Mouse (Mus musculus) kidney, adult 2 months (tissue): Measurements from ENCODE around the gene Prrt2. TPM values are rescaled to one million over a fixed set of nuclear protein-coding genes. Genes with fewer than 3 reads are reported as not detected.

Experiments used
- DNase-seq: peaks from one replicate; pipeline ENCODE4 v3.0.0; 2021
- H3K27ac ChIP-seq: fragments of 200-500 bp; 2 replicates; pipeline ENCODE4 v1.5.1; 2012; ENCODE audit warnings: low read depth, low read length, control low read depth, inconsistent platforms; ENCODE audit not compliant: insufficient read depth
- H3K27me3 ChIP-seq: fragments of 200-500 bp; replicated peaks from 2 replicates; pipeline ENCODE4 v1.6.1; 2012; ENCODE audit warnings: mild to moderate bottlenecking, moderate library complexity, low read length, inconsistent platforms; ENCODE audit not compliant: control insufficient read depth, insufficient read depth
- H3K36me3 ChIP-seq: fragments of 200-500 bp; 2 replicates; pipeline ENCODE4 v1.6.1; 2012; ENCODE audit warnings: mild to moderate bottlenecking, moderate library complexity, low read length, inconsistent platforms; ENCODE audit not compliant: control insufficient read depth, insufficient read depth
- H3K4me1 ChIP-seq: fragments of 200-500 bp; 2 replicates; pipeline ENCODE4 v1.6.1; 2011; ENCODE audit warnings: low read length; ENCODE audit not compliant: control insufficient read depth, insufficient read depth
- H3K4me3 ChIP-seq: fragments of 200-500 bp; 2 replicates; pipeline ENCODE4 v1.5.1; 2011; ENCODE audit warnings: mild to moderate bottlenecking, low read depth, low read length, control low read depth; ENCODE audit not compliant: insufficient read depth
- CTCF ChIP-seq: fragments of 200-500 bp; conservative IDR thresholded peaks from 2 replicates; pipeline ENCODE4 v1.5.1; 2011; ENCODE audit warnings: low read depth, mild to moderate bottlenecking, control low read depth, low read length, moderate library complexity, mixed read lengths; ENCODE audit not compliant: insufficient read depth, insufficient read length
- POLR2A ChIP-seq: fragments of 200-500 bp; IDR thresholded peaks from one replicate; pipeline ENCODE4 v1.6.1; 2011; ENCODE audit warnings: low read depth, low read length, control low read depth
- WGBS: fragments of 180-500 bp; shearing (Covaris S2); methylation state at CpG from one replicate; pipeline ENCODE4 v1.1.7; 2018; 5-methylcytosine and 5-hydroxymethylcytosine counted together
- polyA plus RNA-seq: library from polyadenylated mRNA; depleted of rRNA; stranded (reverse); fragments of >200 nt; gene quantifications from 2 replicates; pipeline ENCODE4 v1.2.3, GENCODE M21; 2012

Gene Prrt2
- polyA plus RNA-seq, 1 experiment: 3.6 TPM

DNA sequence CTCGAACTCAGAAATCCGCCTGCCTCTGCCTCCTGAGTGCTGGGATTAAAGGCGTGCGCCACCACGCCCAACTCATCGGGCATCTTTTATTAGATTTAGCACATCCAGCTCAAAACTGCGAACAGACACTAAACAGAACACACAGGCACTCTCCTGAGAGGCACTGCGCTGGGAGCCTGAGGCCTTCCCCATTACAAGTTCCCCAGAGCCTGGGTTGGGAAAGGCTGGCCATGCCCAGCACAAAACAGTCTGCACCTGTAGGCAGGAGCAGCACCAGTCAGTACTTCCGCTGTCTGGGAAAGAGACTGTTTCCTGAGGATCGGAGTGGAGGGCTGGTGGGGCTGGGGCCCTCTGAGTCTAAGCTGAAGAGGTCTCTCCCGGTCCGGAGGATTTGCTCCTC, 6.0 kb downstream of the Prrt2 start:
- no peak for DNase-seq
- no peaks in the 10 kb centered on the region for H3K36me3 ChIP-seq
- WGBS: 91% methylated on average over 12 of the region's 12 CpGs
- H3K27me3 ChIP-seq: no peaks in the 10 kb centered on the region
- no peak overlapping the region for H3K27ac ChIP-seq
- no peak for TF ChIP-seq CTCF
- no peak for TF ChIP-seq POLR2A
- H3K4me1 ChIP-seq: peaks cover 11% of the 10 kb centered on the region; the same call in 1 of the 2 replicates
- no peak overlapping the region for H3K4me3 ChIP-seq

GRCm38 (mm10) chr7:127014320-127014719, 6.7 kb downstream of the Prrt2 start, which contains the start of gene Mvp:
Mvp (minus strand) TSS chr7:127014621.
- Histone ChIP-seq H3K27ac (peak within 1 kb of the TSS; percentile 89), H3K36me3 (no peaks in the 10 kb centered on the region), H3K4me1 (peaks cover 11% of the 10 kb centered on the region; the same call in 1 of the 2 replicates), H3K27me3 (no peaks in the 10 kb centered on the region), H3K4me3 (peak within 1 kb of the TSS; percentile 90)
- no peak for TF ChIP-seq POLR2A
- no peak for TF ChIP-seq CTCF
- WGBS: 0% methylated on average over 11 of the region's 11 CpGs
- peak; percentile 91 for DNase-seq

DNA sequence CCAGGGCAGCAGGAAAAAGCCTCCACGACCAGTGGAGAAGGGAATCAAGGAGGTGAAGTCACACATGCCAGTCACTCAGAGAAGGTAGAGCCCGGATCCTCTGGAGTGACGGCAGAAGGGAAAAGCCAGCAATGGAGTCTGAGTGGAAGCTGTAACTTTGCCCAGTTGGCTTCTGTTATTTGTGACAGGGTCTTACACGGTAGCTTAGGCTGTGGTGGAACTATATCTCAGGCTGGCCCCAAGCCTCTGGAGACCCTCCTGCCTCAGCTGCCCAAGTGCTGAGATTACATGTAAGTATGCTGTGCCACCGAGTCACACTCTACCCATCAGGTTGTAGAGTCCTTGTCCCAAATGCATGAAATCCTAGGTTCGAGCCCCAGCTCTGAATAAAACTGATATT, 7.6 kb downstream of the Prrt2 start:
- H3K4me3 ChIP-seq: no peak overlapping the region
- H3K4me1 ChIP-seq: peaks cover 11% of the 10 kb centered on the region; the same call in 1 of the 2 replicates
- no peak for DNase-seq
- no peaks in the 10 kb centered on the region for H3K27me3 ChIP-seq
- no peak overlapping the region for H3K27ac ChIP-seq
- no peak for TF ChIP-seq CTCF
- no peak for TF ChIP-seq POLR2A
- no peaks in the 10 kb centered on the region for H3K36me3 ChIP-seq
- WGBS: 85% methylated on average over 6 of the region's 6 CpGs

DNA sequence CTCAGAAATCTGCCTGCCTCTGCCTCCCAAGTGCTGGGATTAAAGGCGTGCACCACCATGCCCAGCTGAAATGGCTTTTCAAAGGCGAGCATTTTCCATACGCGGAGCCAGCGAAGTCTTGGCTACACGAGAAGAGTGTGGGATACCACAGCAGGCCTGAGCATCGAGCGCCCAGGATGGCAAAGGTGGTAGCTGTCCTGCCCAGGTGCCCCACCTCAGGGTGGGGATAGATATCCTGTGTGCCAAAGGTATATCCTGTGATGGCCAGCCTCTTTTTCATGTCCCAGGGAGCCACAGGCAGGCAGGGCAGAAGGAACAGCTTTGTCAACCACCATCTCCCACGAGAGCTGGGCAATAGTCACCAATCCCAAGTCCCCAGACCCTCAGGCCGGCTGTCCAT, 8.2 kb downstream of the Prrt2 start:
- H3K4me3 ChIP-seq: no peak overlapping the region
- WGBS: 93% methylated on average over 10 of the region's 10 CpGs

DNA sequence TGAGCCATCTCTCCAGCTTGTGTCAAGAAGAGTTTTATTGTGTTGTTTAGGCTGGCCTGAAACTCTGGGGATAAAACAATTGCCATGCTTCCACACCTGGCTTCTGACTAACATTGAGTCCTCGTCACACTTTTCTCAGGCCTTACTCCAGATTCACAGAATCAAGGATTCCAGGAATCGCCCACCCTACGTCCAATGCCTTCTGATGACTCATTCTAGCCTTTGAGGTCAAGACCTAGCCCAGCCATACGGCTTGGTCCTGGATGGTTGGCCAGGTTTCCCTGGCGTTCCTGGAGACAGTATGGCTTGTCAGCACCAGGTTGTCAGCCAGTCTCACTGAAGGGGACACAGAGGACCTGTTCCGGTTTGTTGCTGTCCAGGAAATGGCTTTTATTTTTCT, 8.6 kb downstream of the Prrt2 start:
- Histone ChIP-seq H3K27ac (no peak overlapping the region), H3K4me3 (no peak overlapping the region), H3K27me3 (no peaks in the 10 kb centered on the region), H3K36me3 (no peaks in the 10 kb centered on the region), H3K4me1 (peaks cover 5% of the 10 kb centered on the region; the same call in 1 of the 2 replicates)
- TF ChIP-seq POLR2A (no peak), CTCF (no peak)
- no peak for DNase-seq
- WGBS: 66% methylated on average over 6 of the region's 6 CpGs

More for the DNA sequence above, 8.2 kb downstream of the Prrt2 start:
- no peaks in the 10 kb centered on the region for H3K36me3 ChIP-seq
- no peak for DNase-seq
- H3K4me1 ChIP-seq: peaks cover 9% of the 10 kb centered on the region; the same call in 1 of the 2 replicates
- no peaks in the 10 kb centered on the region for H3K27me3 ChIP-seq
- TF ChIP-seq CTCF (no peak), POLR2A (no peak)
- H3K27ac ChIP-seq: no peak overlapping the region

DNA sequence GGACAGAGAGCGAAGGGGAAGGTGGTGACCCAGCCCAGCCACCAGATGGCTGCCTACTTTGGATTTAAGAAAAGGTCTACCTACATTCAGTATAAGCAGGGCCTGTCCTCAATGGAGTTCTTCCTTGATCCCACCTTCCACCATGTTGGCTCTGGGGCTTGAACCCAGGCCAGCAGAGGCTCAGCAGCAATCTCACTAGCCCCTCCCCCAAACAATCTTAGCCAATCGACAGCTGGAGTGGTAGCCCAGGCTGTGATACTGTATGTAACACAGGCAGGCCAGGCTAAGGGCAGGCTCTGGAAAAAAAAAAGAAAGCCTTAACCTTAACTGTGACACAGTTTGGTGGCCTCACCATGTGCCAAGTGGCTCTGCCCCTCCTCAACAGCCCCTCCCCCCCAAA, 9.3 kb downstream of the Prrt2 start:
- peaks cover 5% of the 10 kb centered on the region; the same call in 1 of the 2 replicates for H3K4me1 ChIP-seq
- DNase-seq: no peak
- 78% methylated on average over 2 of the region's 2 CpGs for WGBS
- H3K27me3 ChIP-seq: no peaks in the 10 kb centered on the region
- no peak overlapping the region for H3K4me3 ChIP-seq
- H3K27ac ChIP-seq: no peak overlapping the region
- TF ChIP-seq POLR2A (no peak), CTCF (no peak)
- no peaks in the 10 kb centered on the region for H3K36me3 ChIP-seq

DNA sequence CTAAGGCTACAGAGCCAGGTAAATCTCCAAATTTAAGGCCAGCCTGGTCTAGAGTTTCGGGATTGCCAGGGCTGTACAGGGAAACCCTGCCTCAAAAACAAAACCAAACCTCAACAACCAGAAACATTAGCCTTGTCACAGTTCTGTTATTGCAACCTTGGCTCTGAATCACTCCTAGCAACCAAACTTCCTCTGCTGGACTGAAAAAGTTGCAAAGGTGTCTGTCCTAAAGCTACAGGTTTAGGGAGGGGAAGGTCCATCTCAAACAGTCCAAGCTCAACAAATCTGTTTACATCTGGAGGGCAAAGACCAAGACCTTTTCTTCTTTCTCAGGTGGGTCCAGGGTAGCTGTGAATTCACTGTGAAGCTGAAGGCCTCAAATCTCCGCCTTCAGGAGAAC, 10.0 kb downstream of the Prrt2 start:
- H3K27ac ChIP-seq: no peak overlapping the region
- H3K4me3 ChIP-seq: no peak overlapping the region
- H3K4me1 ChIP-seq: peaks cover 5% of the 10 kb centered on the region; the same call in 1 of the 2 replicates
- 90% methylated on average over 2 of the region's 2 CpGs for WGBS
- no peak for DNase-seq
- H3K27me3 ChIP-seq: no peaks in the 10 kb centered on the region
- no peaks in the 10 kb centered on the region for H3K36me3 ChIP-seq
- TF ChIP-seq CTCF (no peak), POLR2A (no peak)
